Mouse (Mus musculus): ENCODE data around the gene Eva1a. TPM values are rescaled to one million over a fixed set of nuclear protein-coding genes. Genes with fewer than 3 reads are reported as not detected.

The Eva1a gene
- total RNA-seq, 4 experiments from 2014 or later = 12.8 to 16.0 (median 14.0) TPM

- no peak for DNase-seq (ENCODE audit: low spot score in 2 of 2)
Observed at GRCm38 (mm10) chr6:82125134-82125533, 84.3 kb downstream of the Eva1a start.

DNA sequence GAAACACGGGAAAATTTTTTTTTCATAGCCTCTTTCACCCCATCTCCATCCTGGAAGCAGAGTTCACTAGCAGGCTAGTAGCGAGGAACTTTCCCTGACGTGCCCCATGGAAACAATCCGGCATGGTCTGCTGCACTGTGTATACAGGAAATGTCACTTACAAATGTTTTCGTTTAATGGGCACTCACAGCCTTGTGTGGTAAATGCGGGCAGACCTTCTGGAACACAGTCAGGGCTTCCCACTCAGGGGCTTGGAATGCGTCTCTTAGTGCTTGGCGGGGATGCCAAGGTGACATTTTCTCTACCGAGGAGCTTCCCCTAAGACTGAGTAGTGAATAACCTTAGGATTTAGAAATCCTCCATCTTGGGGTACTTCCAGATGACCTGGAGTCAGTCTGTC, 87.0 kb downstream of the Eva1a start:
- no peak for DNase-seq (ENCODE audit: low spot score in 2 of 2)

DNA sequence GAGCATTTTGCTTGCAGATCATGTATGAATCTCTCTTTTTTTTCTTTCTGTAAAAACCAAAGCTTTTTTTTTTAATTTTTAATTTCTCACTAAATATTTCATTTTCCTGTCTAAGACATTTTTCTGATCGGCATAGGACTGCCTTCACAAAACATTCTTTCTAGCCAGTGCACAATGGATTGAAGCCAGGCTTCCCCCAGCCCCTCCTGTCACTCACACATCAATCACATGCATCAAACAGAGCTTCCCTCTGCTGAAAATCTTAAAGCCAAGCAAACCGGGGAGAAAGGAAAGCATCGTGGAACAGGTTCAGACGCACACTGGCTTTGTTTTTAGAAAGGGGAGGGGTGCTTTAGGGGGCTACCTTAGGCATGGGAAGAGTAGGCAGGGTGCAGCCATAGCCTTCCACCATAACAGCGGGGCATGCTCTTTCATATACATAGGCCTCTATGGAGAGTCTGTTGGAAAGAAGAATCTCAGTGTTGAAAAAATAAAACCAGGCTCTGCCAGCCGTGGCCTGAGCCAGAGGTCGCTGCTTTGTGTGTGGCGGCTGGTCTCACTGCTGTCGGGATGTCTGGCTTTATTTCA, 88.9 kb downstream of the Eva1a start:
- DNase-seq (ENCODE audit: low spot score in 2 of 2) = no peak

GRCm38 (mm10) chr6:82132876-82133591, 92.2 kb downstream of the Eva1a start:
- no peak for DNase-seq (ENCODE audit: low spot score in 2 of 2)

- DNase-seq (ENCODE audit: low spot score in 2 of 2) = no peak
Observed at GRCm38 (mm10) chr6:82133592-82133978, 92.7 kb downstream of the Eva1a start.

- DNase-seq (ENCODE audit: low spot score in 2 of 2) = no peak
Observed at GRCm38 (mm10) chr6:82135959-82136712, 95.3 kb downstream of the Eva1a start.

Other genes starting within 250 kb of the Eva1a start
- 10 to 100 TPM; 10.6 to 18.9 (median 14.2) TPM for gene Gcfc2, start 117.4 kb upstream of the Eva1a start, total RNA-seq (2022)
- gene Mrpl19, start 75.1 kb upstream of the Eva1a start, total RNA-seq (2022) = 10 to 100 TPM; 31.2 to 35.8 (median 32.9) TPM